Mouse (Mus musculus) bone marrow macrophage, adult 2 months (primary cell): ENCODE measurements at regions not wholly inside any gene's neighbourhood (a gene's known extent, or its start where the extent isn't known, plus 50 kb on each side); places are given as distances from the start of the nearest gene placed in this dataset.

Experiments
- CTCF ChIP-seq: IDR thresholded peaks from 2 replicates; pipeline ENCODE4 v1.5.1; 2012; ENCODE audit warnings: low read depth, mild to moderate bottlenecking, low read length, moderate library complexity
- POLR2A ChIP-seq: IDR thresholded peaks from 2 replicates; pipeline ENCODE4 v1.6.1; 2012; ENCODE audit warnings: mild to moderate bottlenecking, low read depth, low read length, borderline replicate concordance

- TF ChIP-seq CTCF, result no peak
- TF ChIP-seq POLR2A, result no peak
Observed at GRCm38 (mm10) chr3:37987775-37988505, 263.6 kb upstream of the Gm5148 start.
